Mouse (Mus musculus): Measurements from ENCODE around the gene Pzp.

GRCm38 (mm10) chr6:128438871-128439341 is 87.6 kb downstream of the Pzp start:
- TF ChIP-seq CTCF (IDR thresholded peaks at IDR 0.05) = no peak
- no peak for TF ChIP-seq EP300 (IDR thresholded peaks at IDR 0.05)

All from lung, postnatal 0 days (tissue).